ENCODE assay signal across 14 mouse cellular contexts in genomic region chr14:31160196-31161150, GRCm38 (mm10). TPM values are rescaled to one million over a fixed set of nuclear protein-coding genes. Genes with fewer than 3 reads are reported as not detected.
DNase-seq lines count a peak whose midpoint lies in the region; ATAC-seq and TF ChIP-seq lines count a peak whose summit lies in the region.
"Had no signal": no experiment of that assay in that cellular context is flagged by ENCODE, and none has a peak within 500 bp of the region (broad histone marks: within the 10 kb centered on the region; RNA-seq: fewer than 3 reads in every experiment).

No protein-coding gene starts in this region.

- no peak overlapping the region for H3K9ac ChIP-seq in heart, embryonic 14.5 days (ENCODE audit: low read length)
- no peak overlapping the region for H3K9ac ChIP-seq in heart, embryonic 11.5 days (ENCODE audit: low read depth, low read length)
- H3K9ac ChIP-seq in liver, embryonic 16.5 days (ENCODE audit: low read depth, low read length), result no peak overlapping the region
- no peak overlapping the region for H3K9ac ChIP-seq in neural tube, embryonic 15.5 days (replicated peaks)
- H3K9ac ChIP-seq: limb, embryonic 15.5 days; neural tube, embryonic 13.5 days had no signal

- H3K27me3 ChIP-seq in heart, embryonic 14.5 days (ENCODE audit: control insufficient read depth, insufficient read depth, low read length), result no peaks in the 10 kb centered on the region
- no peaks in the 10 kb centered on the region for H3K27me3 ChIP-seq in heart, embryonic 11.5 days (ENCODE audit: control insufficient read depth, insufficient read depth, low read length)
- H3K27me3 ChIP-seq in liver, embryonic 16.5 days (ENCODE audit: control insufficient read depth, insufficient read depth, low read depth, low read length), result no peaks in the 10 kb centered on the region
- H3K27me3 ChIP-seq in neural tube, embryonic 15.5 days (replicated peaks), result no peaks in the 10 kb centered on the region
- H3K27me3 ChIP-seq: limb, embryonic 15.5 days; neural tube, embryonic 13.5 days had no signal

- peak; percentile 39 for DNase-seq in induced T-regulatory cell, adult 2 months (ENCODE audit: low read depth)
- peak; percentile 79 for DNase-seq in yolk sac, embryonic 10.5 days (ENCODE audit: low spot score)
- no peak for DNase-seq in lung, adult 2 months
- no peak for DNase-seq in embryo, embryonic 10 days (ENCODE audit: low spot score)
- DNase-seq: cerebellum, postnatal 36 days; heart, postnatal 10 days had no signal

- H3K4me3 ChIP-seq in heart, embryonic 14.5 days (ENCODE audit: control insufficient read depth in 1 of 2, insufficient read depth in 1 of 2, low read depth in 1 of 2, low read length in 2 of 2), result no peak overlapping the region
- no peak overlapping the region for H3K4me3 ChIP-seq in heart, embryonic 11.5 days (ENCODE audit: low read depth, low read length)
- H3K4me3 ChIP-seq in liver, embryonic 16.5 days (ENCODE audit: low read depth, low read length), result peak overlapping the region; percentile 19
- H3K4me3 ChIP-seq in neural tube, embryonic 15.5 days (replicated peaks), result no peak overlapping the region
- H3K4me3 ChIP-seq in lung, adult 2 months (replicated peaks; ENCODE audit: extremely low read depth, low read depth, low read length), result no peak overlapping the region
- H3K4me3 ChIP-seq: limb, embryonic 15.5 days; neural tube, embryonic 13.5 days had no signal

- peaks cover 12% of the 10 kb centered on the region for H3K36me3 ChIP-seq in heart, embryonic 14.5 days (ENCODE audit: control insufficient read depth, insufficient read depth, low read length)
- no peaks in the 10 kb centered on the region for H3K36me3 ChIP-seq in heart, embryonic 11.5 days (ENCODE audit: control insufficient read depth, insufficient read depth, low read length)
- no peaks in the 10 kb centered on the region for H3K36me3 ChIP-seq in liver, embryonic 16.5 days (ENCODE audit: control insufficient read depth, insufficient read depth)
- H3K36me3 ChIP-seq in neural tube, embryonic 15.5 days, result no peaks in the 10 kb centered on the region
- H3K36me3 ChIP-seq: limb, embryonic 15.5 days; neural tube, embryonic 13.5 days had no signal

- peak overlapping the region; percentile 3; the same call in 1 of the 2 replicates for H3K4me2 ChIP-seq in heart, embryonic 14.5 days (ENCODE audit: low read length)
- H3K4me2 ChIP-seq in heart, embryonic 11.5 days, result no peak overlapping the region; the same call in 1 of the 2 replicates
- H3K4me2 ChIP-seq in liver, embryonic 16.5 days (ENCODE audit: low read depth, low read length), result peak overlapping the region; percentile 32
- H3K4me2 ChIP-seq in neural tube, embryonic 15.5 days, result no peak overlapping the region
- H3K4me2 ChIP-seq: limb, embryonic 15.5 days; midbrain, embryonic 11.5 days; neural tube, embryonic 13.5 days had no signal

- no peak for ATAC-seq in heart, embryonic 14.5 days (ENCODE audit: insufficient number of reproducible peaks, insufficient read depth, low FRiP score, low read depth)
- ATAC-seq in heart, embryonic 11.5 days (replicated peaks; ENCODE audit: insufficient number of reproducible peaks, low FRiP score, low TSS enrichment), result no peak
- peak; percentile 75 for ATAC-seq in liver, embryonic 16.5 days (ENCODE audit: low read depth)
- ATAC-seq in neural tube, embryonic 15.5 days (ENCODE audit: low FRiP score), result no peak

- no peaks in the 10 kb centered on the region for H3K9me3 ChIP-seq in heart, embryonic 14.5 days (ENCODE audit: control insufficient read depth, low read length)
- H3K9me3 ChIP-seq in heart, embryonic 11.5 days (replicated peaks; ENCODE audit: control insufficient read depth, low read length), result no peaks in the 10 kb centered on the region
- H3K9me3 ChIP-seq in liver, embryonic 16.5 days (replicated peaks; ENCODE audit: control insufficient read depth, low read length), result no peaks in the 10 kb centered on the region
- H3K9me3 ChIP-seq in neural tube, embryonic 15.5 days (replicated peaks), result no peaks in the 10 kb centered on the region
- H3K9me3 ChIP-seq: limb, embryonic 15.5 days; neural tube, embryonic 13.5 days had no signal

- 55% methylated on average over 27 of the region's 27 CpGs for WGBS in heart, embryonic 14.5 days
- WGBS in heart, embryonic 11.5 days (ENCODE audit: insufficient replicate concordance), result 63% methylated on average over 27 of the region's 27 CpGs
- WGBS in liver, embryonic 16.5 days (ENCODE audit: insufficient replicate concordance), result 46% methylated on average over 27 of the region's 27 CpGs
- WGBS in neural tube, embryonic 15.5 days, result 87% methylated on average over 27 of the region's 27 CpGs
- WGBS in lung, adult 2 months, result 61% methylated on average over 27 of the region's 27 CpGs

- H3K27ac ChIP-seq in heart, embryonic 14.5 days (replicated peaks in 1 of 2; ENCODE audit: control insufficient read depth in 1 of 2, insufficient read depth in 1 of 2, low read depth in 2 of 2, low read length in 2 of 2), result no peak overlapping the region
- H3K27ac ChIP-seq in heart, embryonic 11.5 days (ENCODE audit: low read depth, low read length), result no peak overlapping the region
- peak overlapping the region; percentile 72 for H3K27ac ChIP-seq in liver, embryonic 16.5 days (ENCODE audit: low read length)
- H3K27ac ChIP-seq in neural tube, embryonic 15.5 days (replicated peaks), result no peak overlapping the region
- H3K27ac ChIP-seq: kidney, postnatal 0 days; limb, embryonic 15.5 days; neural tube, embryonic 13.5 days had no signal

- no peak for TF ChIP-seq CTCF in lung, adult 2 months (IDR thresholded peaks at IDR 0.05; ENCODE audit: insufficient read depth, low read length)

- H3K4me1 ChIP-seq in heart, embryonic 14.5 days (ENCODE audit: control insufficient read depth in 2 of 2, insufficient read depth in 2 of 2, low read length in 2 of 2), result peaks cover 12 to 31% of the 10 kb centered on the region in 2 experiments
- peaks cover 10% of the 10 kb centered on the region; the same call in 1 of the 2 replicates for H3K4me1 ChIP-seq in heart, embryonic 11.5 days (ENCODE audit: control insufficient read depth, insufficient read depth, low read length)
- H3K4me1 ChIP-seq in liver, embryonic 16.5 days (ENCODE audit: control insufficient read depth, low read depth, low read length), result peaks cover 8% of the 10 kb centered on the region
- no peaks in the 10 kb centered on the region for H3K4me1 ChIP-seq in neural tube, embryonic 15.5 days
- no peaks in the 10 kb centered on the region for H3K4me1 ChIP-seq in lung, adult 2 months (ENCODE audit: control insufficient read depth, insufficient read depth, low read length)

- TF ChIP-seq POLR2A in lung, adult 2 months (IDR thresholded peaks at IDR 0.05; ENCODE audit: borderline replicate concordance, extremely low read depth, low read depth, low read length), result no peak

RNA-seq across cellular contexts. Expression of gene Stab1, which starts 8.0 kb away (rescaled TPM):
- 56.0 and 66.8 TPM in 2 replicates for polyA plus RNA-seq in heart, embryonic 14.5 days (2014; fragmentation: Nextera tagmentation; extraction: Ambion mirVana)
- 35.9 and 40.4 TPM in 2 replicates for polyA plus RNA-seq in heart, embryonic 11.5 days (2014; fragmentation: Nextera tagmentation; extraction: Ambion mirVana)
- 25.8 and 32.2 TPM in 2 replicates for polyA plus RNA-seq in liver, embryonic 16.5 days (2015; fragmentation: Nextera tagmentation; extraction: Ambion mirVana)
- polyA plus RNA-seq in neural tube, embryonic 15.5 days (2015; fragmentation: Nextera tagmentation; extraction: Ambion mirVana), result 16.9 and 18.1 TPM in 2 replicates
- 114 and 136 TPM in 2 replicates for polyA plus RNA-seq in lung, adult 2 months (2012; rRNA removed)

RNA-seq across cellular contexts. Expression of gene Nt5dc2, which starts 29.6 kb away (rescaled TPM):
- polyA plus RNA-seq in heart, embryonic 14.5 days (2014; fragmentation: Nextera tagmentation; extraction: Ambion mirVana), result 329 and 341 TPM in 2 replicates
- 342 and 344 TPM in 2 replicates for polyA plus RNA-seq in heart, embryonic 11.5 days (2014; fragmentation: Nextera tagmentation; extraction: Ambion mirVana)
- polyA plus RNA-seq in liver, embryonic 16.5 days (2015; fragmentation: Nextera tagmentation; extraction: Ambion mirVana), result 149 and 179 TPM in 2 replicates
- 226 and 228 TPM in 2 replicates for polyA plus RNA-seq in neural tube, embryonic 15.5 days (2015; fragmentation: Nextera tagmentation; extraction: Ambion mirVana)
- 147 and 266 TPM in 2 replicates for polyA plus RNA-seq in lung, adult 2 months (2012; rRNA removed)

RNA-seq across cellular contexts. Expression of gene Smim4, which starts 31.7 kb away (rescaled TPM):
- polyA plus RNA-seq in heart, embryonic 14.5 days (2014; fragmentation: Nextera tagmentation; extraction: Ambion mirVana), result 98.2 and 107 TPM in 2 replicates
- polyA plus RNA-seq in heart, embryonic 11.5 days (2014; fragmentation: Nextera tagmentation; extraction: Ambion mirVana), result 64.5 and 70.0 TPM in 2 replicates
- polyA plus RNA-seq in liver, embryonic 16.5 days (2015; fragmentation: Nextera tagmentation; extraction: Ambion mirVana), result 47.7 and 57.1 TPM in 2 replicates
- 71.6 and 73.4 TPM in 2 replicates for polyA plus RNA-seq in neural tube, embryonic 15.5 days (2015; fragmentation: Nextera tagmentation; extraction: Ambion mirVana)
- 58.1 and 70.0 TPM in 2 replicates for polyA plus RNA-seq in lung, adult 2 months (2012; rRNA removed)

RNA-seq across cellular contexts. Expression of gene Tnnc1, which starts 47.6 kb away (rescaled TPM):
- 5,119 and 5,195 TPM in 2 replicates for polyA plus RNA-seq in heart, embryonic 14.5 days (2014; fragmentation: Nextera tagmentation; extraction: Ambion mirVana)
- 3,123 and 3,177 TPM in 2 replicates for polyA plus RNA-seq in heart, embryonic 11.5 days (2014; fragmentation: Nextera tagmentation; extraction: Ambion mirVana)
- 80.6 and 93.1 TPM in 2 replicates for polyA plus RNA-seq in liver, embryonic 16.5 days (2015; fragmentation: Nextera tagmentation; extraction: Ambion mirVana)
- polyA plus RNA-seq in neural tube, embryonic 15.5 days (2015; fragmentation: Nextera tagmentation; extraction: Ambion mirVana), result 24.5 and 36.3 TPM in 2 replicates
- 25.4 and 32.2 TPM in 2 replicates for polyA plus RNA-seq in lung, adult 2 months (2012; rRNA removed)

RNA-seq across cellular contexts. Expression of gene Nisch, which starts 56.3 kb away (rescaled TPM):
- polyA plus RNA-seq in heart, embryonic 14.5 days (2014; fragmentation: Nextera tagmentation; extraction: Ambion mirVana), result 308 and 317 TPM in 2 replicates
- 286 and 325 TPM in 2 replicates for polyA plus RNA-seq in heart, embryonic 11.5 days (2014; fragmentation: Nextera tagmentation; extraction: Ambion mirVana)
- 94.9 and 112 TPM in 2 replicates for polyA plus RNA-seq in liver, embryonic 16.5 days (2015; fragmentation: Nextera tagmentation; extraction: Ambion mirVana)
- polyA plus RNA-seq in neural tube, embryonic 15.5 days (2015; fragmentation: Nextera tagmentation; extraction: Ambion mirVana), result 309 and 327 TPM in 2 replicates
- 412 and 458 TPM in 2 replicates for polyA plus RNA-seq in lung, adult 2 months (2012; rRNA removed)

Comparison
In these comparisons a context has a peak if more than half of its experiments do, and no peak if none do; other contexts are left out.
1. H3K4me2 ChIP-seq: peak in heart, embryonic 14.5 days (single experiment) and liver, embryonic 16.5 days (single experiment); none in heart, embryonic 11.5 days (single experiment) and neural tube, embryonic 15.5 days (single experiment).
2. DNase-seq: peak in induced T-regulatory cell, adult 2 months (single experiment) and yolk sac, embryonic 10.5 days (single experiment); none in lung, adult 2 months (single experiment) and embryo, embryonic 10 days (single experiment).